Mouse (Mus musculus) liver, embryonic 14.5 days (tissue): ENCODE measurements around the gene Zyx.

Experiments
- CTCF ChIP-seq: IDR thresholded peaks from 2 replicates; pipeline ENCODE4 v1.5.1; 2016; ENCODE audit warnings: antibody characterized with exemption, low read depth, control low read depth
- EP300 ChIP-seq: IDR thresholded peaks from 2 replicates; pipeline ENCODE4 v1.6.1; 2016; ENCODE audit warnings: antibody characterized with exemption, low read depth

DNA sequence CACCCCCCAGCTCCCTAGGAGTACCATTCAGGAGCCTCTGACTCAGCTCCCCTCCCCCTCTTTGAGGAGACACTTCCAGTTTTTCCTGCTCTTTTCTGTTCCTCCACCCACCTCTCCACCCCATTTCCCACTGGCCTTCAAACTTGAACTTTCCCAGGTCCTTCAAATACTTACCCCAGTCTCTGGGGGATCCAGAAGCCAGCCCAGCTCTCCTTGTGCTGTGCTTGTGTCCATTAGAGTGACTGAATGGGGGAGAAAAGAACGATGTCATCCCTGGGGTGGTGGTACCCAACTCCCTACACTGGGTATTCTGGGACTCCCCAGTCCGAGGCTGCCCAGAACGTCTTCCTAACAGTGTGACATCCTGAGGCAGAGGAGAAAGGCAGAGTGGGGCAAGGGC, 22.6 kb downstream of the Zyx start:
- TF ChIP-seq CTCF (no peak), EP300 (no peak)
